Mouse (Mus musculus): ENCODE measurements at regions not wholly inside any gene's neighbourhood (a gene's known extent, or its start where the extent isn't known, plus 50 kb on each side); places are given as distances from the start of the nearest gene placed in this dataset.

GRCm38 (mm10) chr6:70713665-70714064 lies 78.4 kb downstream of the Rpia start:
- TF ChIP-seq POLR2A (IDR thresholded peaks at IDR 0.05; ENCODE audit: low read depth, low read length) (no peak), MAFK (IDR thresholded peaks at IDR 0.05; ENCODE audit: insufficient replicate concordance, low read length) (no peak), RCOR1 (conservative IDR thresholded peaks at IDR 0.05; ENCODE audit: low read depth, low read length) (no peak), MAX (IDR thresholded peaks at IDR 0.05; ENCODE audit: low read length) (no peak), EP300 (IDR thresholded peaks at IDR 0.05; ENCODE audit: low read length) (no peak), TCF12 (IDR thresholded peaks at IDR 0.05; ENCODE audit: low read depth, low read length) (no peak), HCFC1 (IDR thresholded peaks at IDR 0.05; ENCODE audit: low read depth, low read length) (no peak), UBTF (IDR thresholded peaks at IDR 0.05; ENCODE audit: low read depth, low read length) (no peak), MAZ (IDR thresholded peaks at IDR 0.05; ENCODE audit: low read depth, low read length) (no peak), ELF1 (IDR thresholded peaks at IDR 0.05; ENCODE audit: low read depth, low read length) (no peak), CTCF (conservative IDR thresholded peaks at IDR 0.05 in 1 of 2, IDR thresholded peaks at IDR 0.05 in 1 of 2; ENCODE audit: low read depth in 2 of 2, low read length in 2 of 2) (no peak), ZMIZ1 (IDR thresholded peaks at IDR 0.05; ENCODE audit: low read depth, low read length) (no peak), MEF2A (IDR thresholded peaks at IDR 0.05; ENCODE audit: borderline replicate concordance, low read depth, low read length) (no peak)
